Mouse (Mus musculus) testis, adult 2 months (tissue): ENCODE data around the gene Txndc5. TPM values are rescaled to one million over a fixed set of nuclear protein-coding genes. Genes with fewer than 3 reads are reported as not detected.

Experiments
- H3K27ac ChIP-seq: fragments of 200-500 bp; 2 replicates; pipeline ENCODE4 v1.5.1; 2012; ENCODE audit warnings: low read depth, low read length; ENCODE audit not compliant: control insufficient read depth, insufficient read depth
- H3K27me3 ChIP-seq: fragments of 200-500 bp; 2 replicates; pipeline ENCODE4 v1.6.1; 2012; ENCODE audit warnings: mild to moderate bottlenecking, low read length, moderate library complexity; ENCODE audit not compliant: control insufficient read depth, insufficient read depth
- H3K36me3 ChIP-seq: fragments of 200-500 bp; 2 replicates; pipeline ENCODE4 v1.6.1; 2012; ENCODE audit warnings: mild to moderate bottlenecking, low read length; ENCODE audit not compliant: control insufficient read depth, insufficient read depth
- H3K4me1 ChIP-seq: fragments of 200-500 bp; 2 replicates; pipeline ENCODE4 v1.6.1; 2012; ENCODE audit warnings: low read length; ENCODE audit not compliant: control insufficient read depth, insufficient read depth
- H3K4me3 ChIP-seq: fragments of 200-500 bp; 2 replicates; pipeline ENCODE4 v1.5.1; 2012; ENCODE audit warnings: low read depth, mild to moderate bottlenecking, low read length, moderate library complexity, mixed read lengths; ENCODE audit not compliant: control insufficient read depth
- CTCF ChIP-seq: fragments of 200-500 bp; IDR thresholded peaks from 2 replicates; pipeline ENCODE4 v1.5.1; 2012; ENCODE audit warnings: low read depth, mild to moderate bottlenecking, inconsistent platforms, low read length, moderate library complexity; ENCODE audit not compliant: control insufficient read depth, insufficient read depth, insufficient replicate concordance
- POLR2A ChIP-seq: fragments of 200-500 bp; IDR thresholded peaks from 2 replicates; pipeline ENCODE4 v1.6.1; 2012; ENCODE audit warnings: low read depth, mild to moderate bottlenecking, inconsistent platforms, low read length, moderate library complexity; ENCODE audit not compliant: control insufficient read depth
- polyA plus RNA-seq: library from polyadenylated mRNA; depleted of rRNA; stranded (reverse); fragments of >200 nt; gene quantifications from 2 replicates; pipeline ENCODE4 v1.2.3, GENCODE M21; 2012

The Txndc5 gene
- polyA plus RNA-seq, 1 experiment: 15.8 TPM

GRCm38 (mm10) chr13:38547717-38548116, 19.1 kb upstream of the Txndc5 start:
- H3K27me3 ChIP-seq: no peaks in the 10 kb centered on the region
- H3K36me3 ChIP-seq: no peaks in the 10 kb centered on the region
- peaks cover 3% of the 10 kb centered on the region for H3K4me1 ChIP-seq
- no peak overlapping the region for H3K4me3 ChIP-seq
- no peak for TF ChIP-seq CTCF
- no peak for TF ChIP-seq POLR2A
- H3K27ac ChIP-seq: no peak overlapping the region

GRCm38 (mm10) chr13:38546754-38547153, 18.1 kb upstream of the Txndc5 start:
- Histone ChIP-seq H3K27me3 (no peaks in the 10 kb centered on the region), H3K4me3 (no peak overlapping the region), H3K36me3 (no peaks in the 10 kb centered on the region), H3K4me1 (peaks cover 3% of the 10 kb centered on the region), H3K27ac (no peak overlapping the region)
- TF ChIP-seq CTCF (no peak), POLR2A (no peak)

- H3K4me1 ChIP-seq: peaks cover 3% of the 10 kb centered on the region
- TF ChIP-seq POLR2A (no peak), CTCF (no peak)
- no peaks in the 10 kb centered on the region for H3K27me3 ChIP-seq
- H3K4me3 ChIP-seq: no peak overlapping the region
- H3K27ac ChIP-seq: no peak overlapping the region
- H3K36me3 ChIP-seq: no peaks in the 10 kb centered on the region
These were observed 16.8 kb upstream of the Txndc5 start for GRCm38 (mm10) chr13:38545460-38545859.

GRCm38 (mm10) chr13:38544769-38545445, 16.3 kb upstream of the Txndc5 start:
- Histone ChIP-seq H3K27ac (no peak overlapping the region), H3K27me3 (no peaks in the 10 kb centered on the region), H3K36me3 (no peaks in the 10 kb centered on the region), H3K4me1 (peaks cover 3% of the 10 kb centered on the region), H3K4me3 (no peak overlapping the region)
- no peak for TF ChIP-seq CTCF
- TF ChIP-seq POLR2A: no peak

GRCm38 (mm10) chr13:38543455-38544125, 15.0 kb upstream of the Txndc5 start:
- Histone ChIP-seq H3K4me3 (no peak overlapping the region), H3K4me1 (peaks cover 3% of the 10 kb centered on the region), H3K36me3 (no peaks in the 10 kb centered on the region), H3K27me3 (no peaks in the 10 kb centered on the region), H3K27ac (no peak overlapping the region)
- no peak for TF ChIP-seq POLR2A
- TF ChIP-seq CTCF: no peak

GRCm38 (mm10) chr13:38539192-38539900, 10.7 kb upstream of the Txndc5 start:
- H3K4me1 ChIP-seq: no peaks in the 10 kb centered on the region
- no peaks in the 10 kb centered on the region for H3K27me3 ChIP-seq
- TF ChIP-seq CTCF (no peak), POLR2A (no peak)
- no peak overlapping the region for H3K4me3 ChIP-seq
- no peak overlapping the region for H3K27ac ChIP-seq
- no peaks in the 10 kb centered on the region for H3K36me3 ChIP-seq

- Histone ChIP-seq H3K36me3 (no peaks in the 10 kb centered on the region), H3K4me1 (no peaks in the 10 kb centered on the region), H3K4me3 (no peak overlapping the region), H3K27me3 (no peaks in the 10 kb centered on the region), H3K27ac (no peak overlapping the region)
- no peak for TF ChIP-seq CTCF
- TF ChIP-seq POLR2A: no peak
These were observed 8.9 kb upstream of the Txndc5 start for GRCm38 (mm10) chr13:38537521-38537920.
